Mouse (Mus musculus): ENCODE results near the gene Slc22a23.

Gene Slc22a23

DNA sequence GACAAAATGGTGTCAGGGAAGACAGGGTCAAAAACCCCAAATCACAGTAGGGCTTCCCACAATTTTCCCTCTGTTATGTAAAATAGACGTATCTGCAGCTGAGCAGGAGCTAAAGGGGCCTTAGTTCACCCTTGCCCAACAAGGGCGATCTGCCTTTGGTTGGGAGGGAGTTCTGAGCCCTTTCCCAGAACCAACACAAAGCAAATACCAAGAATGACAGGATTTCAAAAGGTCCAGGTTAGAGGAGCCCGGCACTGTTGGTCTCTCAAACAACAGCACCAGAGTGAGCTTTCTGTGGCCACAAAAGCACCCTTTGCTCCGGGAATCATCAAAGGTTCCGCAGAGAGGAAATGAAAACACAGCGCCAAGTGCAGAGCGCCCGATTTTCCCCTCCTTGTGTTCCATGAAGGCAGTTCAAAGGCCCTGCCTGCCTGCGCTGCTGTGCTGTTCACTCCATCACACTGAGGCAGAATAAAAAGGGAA is 57.3 kb downstream of the Slc22a23 start:
- ChIA-PET CTCF (interaction anchor here in 2 of 4 experiments (0.9 to 1.4 kb wide), 2 partner anchors 12 to 57 kb away, joined by 3 to 4 read pairs; partner anchors contain the start of gene Slc22a23 (in 1 of the 2)), POLR2A (interaction anchor here in 3 of 4 experiments (0.6 to 3.9 kb wide), 27 partner anchors 9 to 250 kb away, joined by 3 to 19 read pairs (median 4); partner anchors contain the start of genes Tubb2b (in 3 of the 3), Slc22a23 (in 2 of the 3) and Bphl (in 1 of the 3))

DNA sequence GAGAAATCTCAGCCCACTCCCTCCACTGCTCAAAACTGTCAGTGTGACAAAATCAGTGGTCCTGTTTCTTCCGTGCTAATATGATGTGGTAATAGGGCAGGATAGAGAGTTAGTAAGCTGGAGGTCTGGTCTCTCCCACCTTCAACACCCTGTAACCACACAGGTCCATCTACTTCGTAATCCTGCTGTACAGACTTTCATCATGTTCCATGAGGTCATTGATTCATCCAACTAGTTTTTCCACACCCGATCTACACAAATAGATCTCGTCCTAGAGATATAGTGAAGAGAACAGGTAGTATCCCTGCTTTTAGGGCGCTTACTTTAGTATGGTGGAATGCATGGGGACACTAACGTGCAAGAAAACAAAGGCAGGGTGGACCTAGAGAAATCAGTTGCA is 63.6 kb downstream of the Slc22a23 start:
- CTCF ChIA-PET = no interaction called here
- POLR2A ChIA-PET = no interaction called here

- ChIA-PET POLR2A (interaction anchor here in 1 of 4 experiments (0.7 kb wide), 1 partner anchor 8 kb away, joined by 3 read pairs; no protein-coding TSS in a partner anchor), CTCF (no interaction called here)
These were observed 66.2 kb downstream of the Slc22a23 start for GRCm38 (mm10) chr13:34278759-34279270.

- ChIA-PET CTCF (interaction anchor here in 1 of 4 experiments (0.7 kb wide), 1 partner anchor 21 kb away, joined by 3 read pairs; no protein-coding TSS in a partner anchor), POLR2A (interaction anchor here in 2 of 4 experiments (0.6 to 0.7 kb wide), 2 partner anchors 9 to 275 kb away, joined by 3 read pairs; no protein-coding TSS in a partner anchor)
These were observed 66.7 kb downstream of the Slc22a23 start for GRCm38 (mm10) chr13:34278288-34278701.

- CTCF ChIA-PET = interaction anchor here in 2 of 4 experiments (0.6 to 0.7 kb wide), 2 partner anchors 22 to 35 kb away, joined by 3 read pairs; no protein-coding TSS in a partner anchor
- POLR2A ChIA-PET = no interaction called here
These were observed 67.4 kb downstream of the Slc22a23 start for GRCm38 (mm10) chr13:34277611-34278010.

DNA sequence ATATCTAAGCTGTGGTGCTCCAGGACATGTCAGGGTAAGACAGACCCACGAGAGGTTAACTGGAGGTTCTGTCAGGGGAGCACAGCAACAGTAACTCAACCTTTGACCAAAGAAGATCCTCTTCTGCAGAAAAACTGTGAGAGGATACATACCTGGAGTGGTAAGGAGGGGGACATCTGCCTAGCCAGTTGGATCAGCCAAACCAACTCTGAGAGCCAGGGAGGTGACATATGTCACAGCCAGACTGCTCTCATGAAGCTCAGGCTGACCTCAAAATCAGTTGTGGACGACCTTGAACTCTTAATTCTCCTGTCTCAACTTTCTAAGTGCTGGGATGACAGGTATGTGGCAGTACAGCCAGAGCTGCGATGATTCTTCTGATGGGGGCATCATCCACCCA is 68.0 kb downstream of the Slc22a23 start:
- POLR2A ChIA-PET = no interaction called here
- CTCF ChIA-PET = no interaction called here

GRCm38 (mm10) chr13:34274890-34275289 is 70.1 kb downstream of the Slc22a23 start:
- CTCF ChIA-PET = no interaction called here
- POLR2A ChIA-PET = interaction anchor here in 1 of 4 experiments (0.8 kb wide), 1 partner anchor 13 kb away, joined by 3 read pairs; no protein-coding TSS in a partner anchor

DNA sequence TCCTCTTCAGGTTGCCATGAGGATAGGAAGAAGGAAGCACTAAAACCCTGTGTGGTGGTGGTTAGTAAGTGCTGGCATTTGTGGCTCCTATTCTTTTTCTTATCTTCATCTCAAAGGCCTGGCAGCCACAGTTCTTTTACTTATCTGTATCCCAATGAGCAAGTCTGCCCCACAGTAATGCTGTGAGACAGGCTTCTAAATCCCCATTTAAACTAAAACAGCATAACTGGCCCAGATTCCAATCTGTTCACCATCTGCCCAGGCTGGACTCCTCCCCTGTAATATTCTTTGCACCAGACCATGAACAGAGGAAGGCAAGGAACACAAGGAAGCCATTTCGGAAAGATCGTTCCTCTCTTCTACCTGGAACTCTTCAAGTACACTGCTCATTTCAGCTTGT is 70.6 kb downstream of the Slc22a23 start:
- ChIA-PET CTCF (no interaction called here), POLR2A (interaction anchor here in 1 of 4 experiments (1.2 kb wide), 1 partner anchor 13 kb away, joined by 3 read pairs; no protein-coding TSS in a partner anchor)

GRCm38 (mm10) chr13:34272275-34273054 is 72.5 kb downstream of the Slc22a23 start:
- POLR2A ChIA-PET = interaction anchor here in 1 of 4 experiments (0.9 kb wide), 1 partner anchor 12 kb away, joined by 3 read pairs; no protein-coding TSS in a partner anchor
- CTCF ChIA-PET = interaction anchor here in 1 of 4 experiments (1.4 kb wide), 1 partner anchor 72 kb away, joined by 3 read pairs; the partner anchor contains the start of gene Slc22a23

DNA sequence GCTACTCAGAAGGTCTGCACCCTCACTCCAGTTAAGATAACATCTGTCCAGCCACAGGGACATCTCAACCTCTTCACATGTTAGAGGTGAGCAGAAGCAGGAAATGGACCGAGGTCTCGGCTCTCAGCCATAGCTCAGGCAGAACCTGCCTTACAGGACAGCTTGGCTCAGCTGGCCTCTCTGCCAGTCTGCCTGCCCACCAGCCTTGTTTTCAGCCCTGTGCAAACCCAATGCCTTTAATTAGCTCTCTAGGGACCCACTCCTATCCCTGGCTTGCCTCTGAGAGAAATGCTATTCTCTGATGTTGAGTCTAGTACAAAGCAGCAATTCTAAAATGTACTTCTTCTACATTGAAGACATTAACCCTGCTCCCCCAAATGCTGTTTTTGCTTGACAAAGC is 73.3 kb downstream of the Slc22a23 start:
- ChIA-PET POLR2A (interaction anchor here in 2 of 4 experiments (0.9 to 1.0 kb wide), 2 partner anchors 12 to 143 kb away, joined by 3 read pairs; no protein-coding TSS in a partner anchor), CTCF (interaction anchor here in 1 of 4 experiments (1.4 kb wide), 1 partner anchor 73 kb away, joined by 3 read pairs; the partner anchor contains the start of gene Slc22a23)

GRCm38 (mm10) chr13:34270886-34271602 is 73.9 kb downstream of the Slc22a23 start:
- POLR2A ChIA-PET = interaction anchor here in 1 of 4 experiments (1.0 kb wide), 1 partner anchor 143 kb away, joined by 3 read pairs; no protein-coding TSS in a partner anchor

DNA sequence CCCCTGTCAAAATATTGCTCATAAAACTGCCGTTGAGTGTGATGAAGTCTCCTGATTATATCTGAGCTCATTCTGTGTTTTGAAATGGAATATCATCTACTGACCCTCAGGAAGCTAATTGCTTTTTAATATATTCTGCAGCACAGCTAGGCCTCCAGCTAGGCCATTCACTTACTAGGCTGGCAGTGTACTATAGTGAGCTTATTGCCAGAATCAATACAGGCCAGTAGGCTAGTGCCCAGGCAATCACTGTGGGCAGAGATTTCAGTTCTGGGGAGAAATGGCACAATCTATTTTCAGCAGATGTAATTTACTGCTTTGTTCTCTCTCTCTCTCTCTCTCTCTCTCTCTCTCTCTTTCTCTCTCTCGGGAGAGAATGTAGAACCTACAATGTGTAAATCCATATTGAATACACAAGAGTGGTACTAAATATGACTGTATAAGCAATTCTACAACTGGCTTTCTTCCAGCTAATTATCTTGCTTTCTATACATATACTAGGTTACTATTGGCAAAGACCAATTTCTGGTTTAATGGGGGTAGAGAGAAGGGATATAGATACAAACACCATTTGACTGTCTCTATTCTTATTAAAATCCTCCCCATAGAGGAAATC is 75.5 kb downstream of the Slc22a23 start:
- POLR2A ChIA-PET = interaction anchor here in 2 of 4 experiments (0.7 to 1.1 kb wide), 3 partner anchors 11 to 106 kb away, joined by 3 read pairs; partner anchors contain the start of gene Psmg4 (in 1 of the 2)
- CTCF ChIA-PET = interaction anchor here in 3 of 4 experiments (0.6 to 0.7 kb wide), 4 partner anchors 23 to 557 kb away, joined by 3 to 7 read pairs (median 4); no protein-coding TSS in a partner anchor

More at GRCm38 (mm10) chr13:34270886-34271602, 73.9 kb downstream of the Slc22a23 start:
- CTCF ChIA-PET = interaction anchor here in 1 of 4 experiments (1.4 kb wide), 1 partner anchor 74 kb away, joined by 3 read pairs; the partner anchor contains the start of gene Slc22a23

DNA sequence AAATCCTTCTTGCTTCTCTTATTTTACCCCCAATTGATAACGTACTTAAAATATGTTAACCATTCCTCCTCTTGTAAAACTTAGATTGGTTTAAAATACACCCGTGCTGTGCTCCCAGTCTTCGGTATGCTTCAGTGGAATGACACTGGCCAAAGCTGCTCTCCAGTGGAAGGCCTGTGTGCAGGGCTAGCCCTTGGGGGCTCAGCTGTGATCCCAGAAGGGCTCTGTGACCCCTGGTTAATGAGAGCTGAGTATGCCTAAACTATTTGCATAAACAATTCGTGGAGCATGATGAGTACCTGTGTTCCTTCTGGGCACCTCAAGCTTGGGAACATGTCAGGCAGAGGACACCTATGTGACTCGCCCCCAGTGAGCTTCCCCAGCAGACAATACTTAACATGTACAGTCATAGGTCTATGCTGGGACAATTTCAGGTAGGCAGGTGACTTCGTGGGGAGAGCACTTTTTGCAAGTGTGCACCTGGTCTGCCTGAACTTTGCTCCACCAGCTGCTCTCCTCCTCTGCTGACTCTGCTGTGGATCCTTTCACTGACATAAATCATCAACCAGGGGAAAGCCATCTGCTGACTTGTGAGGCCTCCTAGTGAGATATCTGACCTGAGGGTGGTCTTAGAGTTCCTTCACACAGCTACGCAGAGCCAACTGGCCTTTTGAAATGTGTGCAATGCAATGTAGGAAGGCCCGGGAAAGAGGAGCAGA is 77.9 kb downstream of the Slc22a23 start:
- ChIA-PET POLR2A (interaction anchor here in 1 of 4 experiments (0.5 to 2.3 kb wide), 4 partner anchors 9 to 41 kb away, joined by 3 to 5 read pairs (median 4); no protein-coding TSS in a partner anchor), CTCF (interaction anchor here in 2 of 4 experiments (0.6 to 1.0 kb wide), 3 partner anchors 77 to 254 kb away, joined by 3 to 4 read pairs (median 3); no protein-coding TSS in a partner anchor)

DNA sequence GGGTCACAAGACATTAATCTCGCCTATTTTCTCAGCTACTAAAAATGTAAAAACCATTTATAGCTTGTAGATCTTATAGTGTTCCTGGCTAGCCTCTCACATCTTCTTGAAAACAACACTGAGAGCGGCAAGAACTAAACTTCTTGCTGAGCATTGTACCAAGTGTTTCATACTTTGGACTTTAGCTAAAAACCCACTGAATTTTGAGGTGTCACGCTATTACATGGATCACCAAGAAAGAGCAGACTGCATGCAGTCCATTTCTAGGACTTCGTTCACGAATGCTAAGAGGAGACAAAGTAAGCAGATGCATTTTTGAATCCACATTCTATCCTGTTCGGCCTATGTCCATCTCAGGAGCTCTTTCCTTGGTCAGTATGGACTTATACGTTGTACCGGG is 78.9 kb downstream of the Slc22a23 start:
- POLR2A ChIA-PET = interaction anchor here in 1 of 4 experiments (0.8 kb wide), 1 partner anchor 8 kb away, joined by 3 read pairs; no protein-coding TSS in a partner anchor
- CTCF ChIA-PET = interaction anchor here in 2 of 4 experiments (0.6 to 1.0 kb wide), 2 partner anchors 78 to 1616 kb away, joined by 3 to 4 read pairs; no protein-coding TSS in a partner anchor

DNA sequence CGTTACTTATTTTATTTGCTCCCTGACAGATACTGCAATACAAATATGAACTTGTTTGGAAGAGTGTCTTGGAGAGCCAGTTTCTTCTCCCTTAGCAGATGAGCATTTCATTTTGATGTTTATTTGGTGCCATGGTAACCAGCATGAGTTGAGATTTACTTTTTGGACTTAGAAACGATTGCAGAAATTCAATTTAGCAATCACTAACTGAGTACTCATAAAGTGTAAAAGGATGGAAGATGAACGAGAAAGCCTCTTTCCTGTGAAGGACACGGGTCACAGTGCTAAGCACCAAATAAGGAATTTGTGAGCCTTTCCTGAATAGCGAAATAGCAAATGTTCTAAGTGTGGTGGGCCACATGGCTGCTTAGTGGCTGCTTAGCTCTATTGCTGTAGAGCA is 79.4 kb downstream of the Slc22a23 start:
- ChIA-PET CTCF (no interaction called here), POLR2A (interaction anchor here in 1 of 4 experiments (0.8 kb wide), 1 partner anchor 7 kb away, joined by 3 read pairs; no protein-coding TSS in a partner anchor)

DNA sequence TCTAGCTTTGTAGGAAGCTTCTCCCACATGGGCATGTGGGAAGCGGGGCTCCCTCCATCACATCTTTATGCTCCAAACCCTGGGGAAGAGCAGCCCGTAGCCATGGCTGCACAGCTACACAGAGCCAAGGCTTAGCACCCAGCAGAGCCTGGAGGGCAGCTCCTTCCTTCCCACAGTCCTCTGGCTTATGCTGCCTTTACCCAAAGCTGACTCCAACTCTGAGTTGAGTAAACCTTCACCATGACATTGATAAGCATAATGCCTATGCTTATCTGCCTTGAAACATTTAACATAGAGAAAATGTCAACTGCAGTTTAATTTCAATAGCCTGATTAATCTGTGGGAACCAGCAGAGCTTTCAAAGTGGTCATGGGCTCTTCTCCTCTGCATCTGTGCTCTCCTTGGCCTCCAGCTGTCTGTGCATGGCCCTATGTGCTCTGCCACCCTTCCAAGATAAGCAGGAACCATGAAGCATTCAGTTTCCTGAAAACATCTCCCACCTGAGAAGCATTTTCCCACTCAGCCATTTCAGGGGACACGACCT is 79.9 kb downstream of the Slc22a23 start:
- ChIA-PET POLR2A (no interaction called here), CTCF (no interaction called here)

DNA sequence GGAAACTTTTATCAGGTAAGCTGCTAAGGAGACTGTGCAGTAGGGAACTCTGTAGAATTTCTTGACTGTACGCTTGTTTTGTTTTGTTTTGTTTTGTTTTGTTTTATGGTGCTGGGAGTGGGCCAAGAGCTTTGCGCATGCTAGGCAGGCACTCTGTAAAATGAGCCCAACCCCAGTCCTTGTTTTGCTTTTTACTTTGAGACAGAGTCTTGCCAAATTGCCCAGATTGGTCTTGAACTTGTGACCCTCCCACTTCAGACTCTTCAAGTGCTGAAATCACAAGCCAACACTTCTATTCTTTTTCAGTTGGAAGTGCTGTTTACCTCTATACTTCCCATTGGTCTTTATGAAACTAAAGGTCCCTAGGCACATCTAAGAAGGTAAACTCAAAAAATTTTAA is 80.5 kb downstream of the Slc22a23 start:
- POLR2A ChIA-PET = no interaction called here

More for the DNA sequence above, 80.5 kb downstream of the Slc22a23 start:
- CTCF ChIA-PET = no interaction called here
